Mouse (Mus musculus): ENCODE measurements around the gene Dyrk1b.
"Not testable (repeated sequence)": the region's sequence is repeated elsewhere in the genome, so short reads cannot be mapped to it uniquely, and the experiment has no call there.

The Dyrk1b gene

GRCm38 (mm10) chr7:28195414-28196098, 16.3 kb downstream of the Dyrk1b start:
- in situ Hi-C loops (cut with MboI; ENCODE audit: low sequenced_read_pairs): no loop called here

- in situ Hi-C loops (cut with MboI; ENCODE audit: low sequenced_read_pairs): no loop called here
These were observed 17.3 kb downstream of the Dyrk1b start for GRCm38 (mm10) chr7:28196528-28196927.

GRCm38 (mm10) chr7:28199054-28199453, 19.8 kb downstream of the Dyrk1b start:
- in situ Hi-C loops (cut with MboI; ENCODE audit: low sequenced_read_pairs): no loop called here

GRCm38 (mm10) chr7:28203207-28204108, 24.2 kb downstream of the Dyrk1b start:
- in situ Hi-C loops (cut with MboI; ENCODE audit: low sequenced_read_pairs): no loop called here

- in situ Hi-C loops (cut with MboI; ENCODE audit: low sequenced_read_pairs): no loop called here
These were observed 26.9 kb downstream of the Dyrk1b start for GRCm38 (mm10) chr7:28206044-28206600.

GRCm38 (mm10) chr7:28208396-28208987, 29.2 kb downstream of the Dyrk1b start:
- in situ Hi-C loops (cut with MboI; ENCODE audit: low sequenced_read_pairs): no loop called here

- in situ Hi-C loops (cut with MboI; ENCODE audit: low sequenced_read_pairs): no loop called here
These were observed 29.8 kb downstream of the Dyrk1b start for GRCm38 (mm10) chr7:28208988-28209508.

- in situ Hi-C loops (cut with MboI; ENCODE audit: low sequenced_read_pairs): no loop called here
These were observed 31.5 kb downstream of the Dyrk1b start for GRCm38 (mm10) chr7:28210731-28211130.

GRCm38 (mm10) chr7:28214142-28214541, 34.9 kb downstream of the Dyrk1b start:
- in situ Hi-C loops (cut with MboI; ENCODE audit: low sequenced_read_pairs): no loop called here

- in situ Hi-C loops (cut with MboI; ENCODE audit: low sequenced_read_pairs): not testable (repeated sequence)
These were observed 36.7 kb downstream of the Dyrk1b start for GRCm38 (mm10) chr7:28215950-28216349.

GRCm38 (mm10) chr7:28217811-28218210, 38.5 kb downstream of the Dyrk1b start:
- in situ Hi-C loops (cut with MboI; ENCODE audit: low sequenced_read_pairs): not testable (repeated sequence)

GRCm38 (mm10) chr7:28218951-28219740, 39.9 kb downstream of the Dyrk1b start:
- in situ Hi-C loops (cut with MboI; ENCODE audit: low sequenced_read_pairs): not testable (repeated sequence)

- in situ Hi-C loops (cut with MboI; ENCODE audit: low sequenced_read_pairs): not testable (repeated sequence)
These were observed 47.6 kb downstream of the Dyrk1b start for GRCm38 (mm10) chr7:28226836-28227235.

GRCm38 (mm10) chr7:28227421-28227820, 48.2 kb downstream of the Dyrk1b start:
- in situ Hi-C loops (cut with MboI; ENCODE audit: low sequenced_read_pairs): not testable (repeated sequence)
